12 mouse cellular contexts compared by ENCODE assay signal in genomic region chr4:131512768-131513167, GRCm38 (mm10).
"Had no signal": no experiment of that assay in that cellular context is flagged by ENCODE, and none has a peak within 500 bp of the region (broad histone marks: within the 10 kb centered on the region; RNA-seq: fewer than 3 reads in every experiment).

No protein-coding gene starts in this region.

- H3K4me1 ChIP-seq: limb, embryonic 13.5 days; neural tube, embryonic 12.5 days had no signal

- H3K27ac ChIP-seq: hindbrain, postnatal 0 days; kidney, postnatal 0 days; limb, embryonic 13.5 days; liver, embryonic 14.5 days; neural tube, embryonic 12.5 days had no signal

- H3K27me3 ChIP-seq: neural tube, embryonic 12.5 days had no signal

- H3K36me3 ChIP-seq: limb, embryonic 13.5 days; neural tube, embryonic 12.5 days had no signal

- DNase-seq: kidney, adult 11 months; kidney, adult 9 months; kidney, postnatal 36 days; left cerebral cortex, postnatal 4 days; lung, adult 18-20 months; lung, postnatal 10 days; thymus, postnatal 4 days had no signal

- H3K4me2 ChIP-seq: limb, embryonic 13.5 days; neural tube, embryonic 12.5 days had no signal

- H3K4me3 ChIP-seq: limb, embryonic 13.5 days; neural tube, embryonic 12.5 days had no signal

- H3K9me3 ChIP-seq: limb, embryonic 13.5 days; neural tube, embryonic 12.5 days had no signal

- H3K9ac ChIP-seq: limb, embryonic 13.5 days; liver, embryonic 14.5 days; neural tube, embryonic 12.5 days had no signal

- ATAC-seq: hindbrain, postnatal 0 days had no signal
